Mouse (Mus musculus) colon, adult 2 months (tissue): ENCODE measurements around the gene Cenpc1. TPM values are rescaled to one million over a fixed set of nuclear protein-coding genes. Genes with fewer than 3 reads are reported as not detected.

Experiments used
- polyA plus RNA-seq: library from polyadenylated mRNA; depleted of rRNA; stranded (reverse); fragments of >200 nt; gene quantifications from 2 replicates; pipeline ENCODE4 v1.2.3, GENCODE M21; 2012; rRNA removed

The Cenpc1 gene
- 3.2 and 3.8 TPM in 2 replicates for polyA plus RNA-seq

GRCm38 (mm10) chr5:86065101-86065875, at the start of gene Cenpc1:
Cenpc1 (minus strand) TSS chr5:86065583.

DNA sequence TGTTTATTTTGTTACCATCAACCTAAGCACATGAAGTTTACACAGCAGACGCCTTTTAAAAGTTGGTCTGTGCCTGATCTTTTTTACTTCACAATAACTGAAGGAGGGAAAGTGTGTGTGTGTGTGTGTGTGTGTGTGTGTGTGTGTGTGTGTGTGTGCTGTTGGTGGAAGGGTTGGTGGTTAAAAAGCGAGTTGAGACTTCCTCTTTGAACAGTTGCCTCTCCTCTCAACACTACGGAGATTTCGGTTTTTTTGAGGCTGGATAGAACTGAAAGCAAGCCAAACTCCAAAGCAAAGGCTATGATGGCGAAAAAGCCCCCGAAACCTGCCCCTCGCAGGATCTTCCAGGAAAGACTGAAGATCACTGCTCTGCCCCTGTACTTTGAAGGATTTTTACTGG, 6.2 kb upstream of the Cenpc1 start, which contains the start of gene Stap1:
TSS of gene Stap1 (plus strand) at position 209 of the 400 bp plus-strand sequence.

Other genes with a start within 250 kb of the Cenpc1 start
- 0.08 TPM in 1 of 2 replicates, not detected in the other for gene Stap1, start 6.2 kb upstream of the Cenpc1 start, polyA plus RNA-seq
- 0.47 and 0.52 TPM in 2 replicates for gene Uba6, start 107.2 kb upstream of the Cenpc1 start, polyA plus RNA-seq
- not detected in 2 replicates for gene Gnrhr, start 132.3 kb upstream of the Cenpc1 start, polyA plus RNA-seq
- gene Tmprss11c, start 223.7 kb upstream of the Cenpc1 start, polyA plus RNA-seq: not detected in 2 replicates